Mouse (Mus musculus) left cerebral cortex, postnatal 14 days (tissue): ENCODE results near the gene Gm45618. TPM values are rescaled to one million over a fixed set of nuclear protein-coding genes. Genes with fewer than 3 reads are reported as not detected.
"Not testable (repeated sequence)": the region's sequence is repeated elsewhere in the genome, so short reads cannot be mapped to it uniquely, and the experiment has no call there.

Source experiments
- DNase-seq, 2 experiments: peaks; one replicate each; pipeline ENCODE4 v3.0.0; 2021 to 2022; ENCODE audit warnings: low spot score in 2 of 2, mixed read lengths in 1 of 2
- intact Hi-C: fragments of 180-260 bp; cut with DNase I; formaldehyde crosslinking; loops from one replicate; pipeline ENCODE4 v1.15.1; 2025
- long read RNA-seq, 2 experiments: library from polyadenylated mRNA; stranded (forward); transcript quantifications; one replicate each; pipeline ENCODE4 v2.0.0; 2021
- total RNA-seq, 2 experiments: library from RNA; stranded (reverse); gene quantifications; 2 replicates each; pipeline ENCODE4 v1.2.3; 2021

Gene Gm45618
- total RNA-seq, result not detected
- long read RNA-seq, experiment 1, result 0 reads
- long read RNA-seq, experiment 2, result 0 reads

DNA sequence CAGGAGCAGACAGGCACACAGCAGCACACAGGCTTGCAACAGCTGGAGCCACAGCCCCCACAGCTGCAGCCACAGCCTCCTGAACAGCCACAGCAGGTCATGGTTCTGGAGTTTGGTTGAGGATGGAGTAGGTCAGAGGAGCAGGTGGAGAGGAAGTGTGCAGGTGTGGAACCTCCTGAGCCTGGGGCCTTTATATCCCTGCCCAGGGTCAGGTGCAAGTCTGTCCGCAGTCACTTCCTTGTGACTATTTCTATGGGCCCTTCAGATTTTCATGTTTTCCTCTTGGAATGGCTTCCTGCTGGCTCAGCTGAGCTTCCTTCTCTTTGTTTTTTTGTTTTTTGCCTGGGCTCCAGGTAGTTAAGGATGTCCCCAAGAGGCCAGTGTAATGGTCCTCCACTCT is at the start of gene Gm45618:
Gene Gm45618 (minus strand): TSS at position 101 of the 400 bp plus-strand sequence.
- intact Hi-C loops, DNase-seq: not testable (repeated sequence)

DNA sequence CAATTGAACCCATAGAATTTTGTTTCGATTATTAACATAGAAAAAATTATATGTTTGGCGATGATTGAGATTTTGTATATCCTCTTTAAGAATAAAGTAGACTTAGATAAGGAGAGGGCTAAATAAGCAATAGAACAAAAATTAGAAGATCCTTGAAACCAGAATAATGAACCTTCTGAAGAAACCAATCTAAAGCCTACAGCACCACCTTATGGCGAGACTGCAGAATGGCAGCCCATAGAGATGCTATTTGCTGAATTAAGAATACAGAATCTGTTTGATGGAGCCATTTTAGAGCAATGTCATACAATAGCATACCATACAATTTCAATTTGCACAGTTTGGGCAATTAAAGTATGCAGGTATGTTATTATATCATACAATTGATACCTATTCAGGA is 49.3 kb upstream of the Gm45618 start:
- DNase-seq, result peak; percentile 15 to 21
- intact Hi-C loops, result no loop called here

DNA sequence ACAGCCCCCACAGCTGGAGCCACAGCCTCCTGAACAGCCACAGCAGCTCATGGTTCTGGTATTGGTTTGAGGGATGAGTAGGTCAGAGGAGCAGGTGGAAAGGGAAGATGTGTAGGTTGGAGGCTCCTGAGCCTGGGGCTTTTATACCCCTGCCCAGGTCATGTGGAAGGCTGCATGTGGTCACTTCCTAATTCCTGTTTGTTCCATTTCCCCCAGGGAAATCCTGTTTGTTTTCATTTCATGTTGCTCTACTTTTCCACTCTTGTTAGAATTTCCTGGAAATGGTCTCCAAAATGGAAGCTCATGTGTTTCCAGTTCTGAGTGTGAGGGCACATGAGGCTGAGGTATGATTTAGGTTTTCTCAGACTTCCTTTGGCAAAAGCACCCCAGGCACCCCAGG is 45.1 kb upstream of the Gm45618 start, which contains the start of gene Gm4553:
Gene Gm4553 (minus strand): TSS at position 101 of the 400 bp plus-strand sequence.
- intact Hi-C loops, result not testable (repeated sequence)

DNA sequence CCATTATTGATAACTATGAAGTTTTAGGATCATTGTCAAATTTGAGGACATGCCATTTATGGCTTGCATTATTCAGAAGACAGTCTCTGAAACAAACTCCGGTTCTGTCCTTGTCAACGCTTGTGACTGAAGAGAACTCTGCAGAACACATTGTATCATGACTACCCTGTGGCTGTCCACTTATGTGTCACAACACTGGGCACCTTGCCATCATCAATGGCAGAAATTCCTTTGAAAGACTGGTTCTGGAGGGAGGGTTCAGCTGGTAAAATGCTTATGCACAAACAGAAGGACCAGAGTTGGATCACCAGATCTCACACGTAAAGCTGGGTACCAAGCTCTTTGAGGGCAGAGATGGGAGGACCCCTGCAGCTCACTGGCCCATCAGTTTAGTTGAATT is 38.8 kb upstream of the Gm45618 start:
- intact Hi-C loops, result no loop called here
- DNase-seq, result no peak

More for the DNA sequence above, 45.1 kb upstream of the Gm45618 start, which contains the start of gene Gm4553:
- not testable (repeated sequence) for DNase-seq

DNA sequence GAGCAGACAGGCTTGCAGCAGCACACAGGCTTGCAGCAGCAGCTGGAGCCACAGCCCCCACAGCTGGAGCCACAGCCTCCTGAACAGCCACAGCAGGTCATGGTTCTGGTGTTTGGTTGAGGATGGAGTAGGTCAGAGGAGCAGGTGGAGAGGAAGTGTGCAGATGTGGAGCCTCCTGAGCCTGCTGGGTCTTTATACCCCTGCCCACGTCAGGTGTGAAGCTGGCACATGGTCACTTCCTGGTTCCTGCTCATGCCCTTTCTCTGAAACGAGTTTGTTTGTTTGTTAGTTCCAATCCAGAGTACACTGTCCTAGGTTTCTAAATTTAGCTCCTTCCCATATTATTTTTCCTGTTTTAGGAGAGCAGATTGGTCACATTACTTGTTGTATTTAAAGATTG is 36.5 kb upstream of the Gm45618 start, which contains the start of gene Gm29735:
Gene Gm29735 (minus strand): TSS at position 101 of the 400 bp plus-strand sequence.
- intact Hi-C loops, result not testable (repeated sequence)

DNA sequence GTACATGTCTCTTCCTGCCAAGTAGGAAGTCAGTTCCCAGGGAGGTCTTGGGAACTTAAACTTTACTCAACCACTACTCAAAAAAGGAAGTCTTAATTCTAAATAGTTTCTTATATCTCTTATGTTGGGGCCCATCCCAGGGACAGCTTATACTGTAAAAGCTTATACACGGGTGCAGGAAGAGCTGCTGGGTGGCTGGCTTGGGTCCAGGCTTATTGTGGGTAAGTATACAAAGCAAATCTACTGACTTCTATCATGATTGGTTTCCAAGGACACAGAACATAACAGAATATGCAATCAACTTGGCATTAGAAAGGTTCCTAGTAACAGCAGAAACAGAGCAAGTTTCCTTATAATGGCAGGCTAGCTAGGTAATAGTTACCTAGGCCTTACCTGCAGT is 34.8 kb upstream of the Gm45618 start:
- no peak for DNase-seq
- intact Hi-C loops, result no loop called here

More for the DNA sequence above, 36.5 kb upstream of the Gm45618 start, which contains the start of gene Gm29735:
- not testable (repeated sequence) for DNase-seq

DNA sequence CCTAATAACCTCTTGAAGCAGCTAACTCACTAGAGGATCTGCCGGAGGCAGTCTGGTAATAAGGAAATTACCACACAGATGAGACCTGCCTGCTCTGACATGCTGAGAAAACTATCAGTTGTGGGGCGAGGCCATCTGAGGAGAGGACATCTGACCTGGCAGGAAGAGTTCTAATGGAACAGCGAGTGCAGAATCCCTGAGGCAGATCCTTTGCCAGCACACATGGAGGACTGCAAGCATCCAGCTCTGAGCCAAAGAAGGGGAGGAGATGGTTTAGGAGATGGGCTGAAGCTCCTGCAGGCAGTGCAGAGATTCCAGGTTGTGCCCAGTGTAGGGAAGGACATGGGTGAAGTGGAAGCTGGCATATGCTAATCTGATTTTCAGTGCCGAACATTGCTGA is 31.7 kb upstream of the Gm45618 start:
- DNase-seq, result no peak

DNA sequence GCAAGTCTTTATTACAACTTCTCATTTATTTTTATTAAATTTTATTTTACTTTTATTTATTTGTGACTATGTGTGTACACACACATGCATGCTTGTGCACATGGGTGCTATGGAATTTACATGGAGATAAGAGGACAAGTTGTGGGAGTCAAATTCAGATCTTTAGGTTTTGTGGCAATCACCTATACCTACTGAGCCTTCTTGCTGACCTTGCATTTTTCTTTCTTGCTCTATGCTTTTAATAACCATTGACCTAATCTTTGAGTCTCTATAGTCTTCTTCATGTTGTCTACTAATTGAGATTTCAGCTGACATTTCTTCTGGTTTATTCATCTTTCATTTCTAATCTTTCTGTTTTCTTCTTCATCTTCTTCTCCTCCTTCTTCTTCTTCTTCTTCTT is 28.1 kb upstream of the Gm45618 start:
- intact Hi-C loops, result loop anchor here (10.0 kb wide), 1 partner anchor 96 kb away; the partner anchor contains the start of gene Gm40460
- no peak for DNase-seq

More for the DNA sequence above, 31.7 kb upstream of the Gm45618 start:
- intact Hi-C loops, result no loop called here

DNA sequence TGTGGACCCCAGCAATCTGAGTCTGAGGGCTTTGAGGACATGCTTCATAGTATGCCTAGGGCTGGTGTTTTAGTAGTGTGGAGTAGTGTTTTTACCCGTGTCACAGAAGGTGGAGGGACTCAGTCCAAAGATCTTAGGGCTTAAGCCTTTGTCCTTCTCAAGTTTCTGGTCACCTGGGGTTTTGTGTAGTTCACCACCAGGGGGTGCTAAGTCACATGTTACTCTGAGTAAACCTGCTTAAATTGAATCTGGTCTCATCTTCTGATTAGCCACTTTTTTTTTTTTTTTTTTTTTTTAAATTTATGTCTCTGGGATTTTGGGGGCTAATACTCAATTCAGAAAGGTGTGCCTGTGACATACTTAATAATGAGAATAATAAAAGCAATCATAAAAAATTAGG is 25.5 kb upstream of the Gm45618 start:
- DNase-seq, result peak; percentile 14 to 44
- intact Hi-C loops, result loop anchor here (10.0 kb wide), 1 partner anchor 99 kb away; the partner anchor contains the start of gene Gm40460

DNA sequence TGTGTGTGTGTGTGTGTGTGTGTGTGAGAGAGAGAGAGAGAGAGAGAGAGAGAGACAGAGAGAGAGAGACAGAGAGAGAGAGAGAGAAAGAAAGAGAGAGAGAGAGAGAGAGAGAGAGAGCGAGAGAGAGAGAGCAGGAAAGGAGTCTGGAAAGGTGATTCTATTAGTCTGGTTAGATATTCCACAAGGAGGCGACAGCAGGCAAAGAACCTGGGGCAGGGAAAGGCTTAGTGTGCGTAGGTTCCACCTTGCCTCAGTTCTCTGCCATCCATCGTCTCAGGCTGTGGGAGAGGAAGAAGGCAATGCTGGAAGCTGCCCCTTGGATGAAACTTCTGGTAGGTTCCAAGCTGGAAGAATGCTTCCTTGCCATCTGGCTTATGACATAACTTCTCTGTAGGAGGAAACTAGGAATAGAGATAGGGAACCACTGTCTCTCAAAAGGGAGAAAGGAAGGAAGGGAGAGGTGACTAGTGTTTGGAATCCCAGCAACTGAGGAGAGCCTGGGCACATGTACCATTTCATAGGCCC is 24.9 kb upstream of the Gm45618 start:
- peak in 1 of 2 experiments; percentile 14 for DNase-seq
- intact Hi-C loops, result loop anchor here (10.0 kb wide), 1 partner anchor 99 kb away; the partner anchor contains the start of gene Gm40460

DNA sequence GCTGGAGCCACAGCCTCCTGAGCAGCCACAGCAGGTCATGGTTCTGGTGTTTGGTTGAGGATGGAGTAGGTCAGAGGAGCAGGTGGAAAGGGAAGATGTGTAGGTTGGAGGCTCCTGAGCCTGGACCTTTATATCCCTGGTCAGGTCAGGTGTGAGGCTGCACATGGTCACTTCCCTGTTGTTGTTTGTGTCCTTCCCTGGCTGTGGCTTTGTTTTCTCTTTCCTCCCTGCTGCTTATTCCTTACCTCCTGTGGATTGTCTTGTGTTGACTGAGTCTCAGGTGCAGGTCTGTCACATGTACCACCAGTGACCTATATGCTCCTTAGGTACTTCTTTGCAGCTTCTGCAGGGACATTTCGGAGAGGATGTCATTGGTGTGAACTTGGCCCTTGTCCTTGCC is 24.0 kb upstream of the Gm45618 start, which contains the start of gene Gm45337:
Gene Gm45337 (minus strand): TSS at position 101 of the 400 bp plus-strand sequence.
- intact Hi-C loops, result loop anchor here (10.0 kb wide), 1 partner anchor 100 kb away; the partner anchor contains the start of gene Gm40460
- DNase-seq, result no peak

DNA sequence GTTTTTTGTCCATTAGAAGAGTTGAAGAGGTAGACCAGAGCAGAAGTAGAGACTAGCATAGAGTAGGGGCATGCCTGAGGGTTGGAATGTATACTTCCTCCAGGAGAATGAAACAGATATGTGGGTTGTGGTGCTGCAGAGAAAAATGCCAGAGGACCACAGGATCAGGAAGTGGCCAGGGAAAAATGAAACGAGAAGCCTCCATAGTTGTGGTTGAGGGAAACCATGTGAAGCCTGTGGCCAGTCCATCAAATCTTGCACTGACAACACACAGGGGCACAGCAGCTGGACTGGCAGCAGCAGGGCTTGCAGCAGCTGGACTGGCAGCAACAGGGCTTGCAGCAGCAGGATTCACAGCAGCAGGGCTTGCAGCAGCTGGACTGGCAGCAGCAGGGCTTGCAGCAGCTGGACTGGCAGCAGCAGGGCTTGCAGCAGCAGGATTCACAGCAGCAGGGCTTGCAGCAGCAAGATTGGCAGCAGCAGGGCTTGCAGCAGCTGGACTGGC is 23.0 kb upstream of the Gm45618 start:
- intact Hi-C loops, result loop anchor here (10.0 kb wide), 1 partner anchor 101 kb away; the partner anchor contains the start of gene Gm40460

DNA sequence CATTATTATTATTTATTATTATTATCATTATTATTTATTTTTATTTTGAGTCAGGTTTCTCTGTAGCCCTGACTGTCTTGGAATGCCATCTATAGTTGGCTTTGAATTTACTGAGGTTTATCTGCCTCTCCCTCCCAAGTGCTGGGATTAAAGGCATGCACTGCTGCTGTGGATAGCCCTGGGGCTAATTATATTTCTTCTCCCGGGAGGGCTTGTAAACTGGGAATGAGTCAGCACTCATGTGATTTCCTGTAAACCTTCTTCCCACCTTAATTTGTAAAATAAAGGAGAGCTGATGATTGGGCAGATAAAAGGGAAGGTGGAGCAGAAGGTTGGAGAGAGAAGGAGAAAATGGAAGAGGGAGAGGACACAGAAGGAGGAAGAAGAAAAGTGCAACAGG is 20.2 kb upstream of the Gm45618 start:
- no peak for DNase-seq
- intact Hi-C loops, result loop anchor here (10.0 kb wide), 1 partner anchor 104 kb away; the partner anchor contains the start of gene Gm40460

More for the DNA sequence above, 23.0 kb upstream of the Gm45618 start:
- not testable (repeated sequence) for DNase-seq

DNA sequence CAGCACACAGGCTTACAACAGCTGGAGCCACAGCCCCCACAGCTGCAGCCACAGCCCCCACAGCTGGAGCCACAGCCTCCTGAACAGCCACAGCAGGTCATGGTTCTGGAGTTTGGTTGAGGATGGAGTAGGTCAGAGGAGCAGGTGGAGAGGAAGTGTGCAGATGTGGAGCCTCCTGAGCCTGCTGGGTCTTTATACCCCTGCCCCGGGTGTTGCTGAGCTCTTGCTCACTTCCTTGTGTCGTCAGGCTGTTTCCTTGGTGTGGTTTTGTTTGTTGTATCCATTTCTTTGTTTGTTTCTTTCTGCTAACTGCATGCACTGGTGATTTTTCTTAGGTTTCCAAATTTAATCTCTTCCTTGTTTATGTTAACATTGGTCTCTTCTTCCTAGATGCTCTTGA is 15.4 kb upstream of the Gm45618 start, which contains the start of gene Gm39115:
Gene Gm39115 (minus strand): TSS at position 101 of the 400 bp plus-strand sequence.
- not testable (repeated sequence) for DNase-seq

DNA sequence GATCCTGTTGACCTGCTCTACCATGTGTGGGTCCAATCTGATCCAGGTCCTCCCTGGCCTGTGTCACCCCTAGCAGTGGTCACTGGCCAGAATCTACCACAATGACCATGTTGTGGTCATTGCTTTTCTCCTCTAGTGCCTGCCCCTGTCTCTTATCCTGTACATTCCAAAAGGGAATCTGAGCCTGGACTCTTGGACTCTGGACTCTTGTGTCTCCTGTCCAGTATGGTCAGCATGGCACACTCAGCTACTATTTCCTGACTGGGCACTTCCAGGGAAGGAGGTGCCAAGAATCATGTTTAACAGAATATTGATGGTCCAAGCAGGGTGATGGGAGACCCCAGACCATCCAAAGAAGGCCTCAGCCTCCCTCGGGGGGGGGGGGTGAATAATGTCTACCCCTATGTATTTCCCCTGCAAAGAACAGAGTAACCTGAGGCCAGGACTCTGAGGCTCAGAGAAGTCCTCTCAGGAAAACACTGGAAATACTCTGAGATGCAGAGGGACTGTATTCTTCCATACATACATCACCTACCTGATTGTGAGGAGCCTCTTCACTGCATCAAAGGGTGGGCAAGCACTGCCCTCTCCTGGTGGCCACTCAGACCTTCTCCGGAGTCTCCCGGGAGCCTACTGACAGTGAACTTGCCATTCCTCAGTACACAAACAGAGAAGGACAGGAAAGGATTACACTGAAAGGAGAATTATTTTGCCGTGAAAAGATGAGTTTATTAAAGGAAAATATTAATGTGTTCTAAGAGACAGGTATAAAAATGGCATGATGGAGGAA is 13.9 kb upstream of the Gm45618 start:
- peak; percentile 26 to 45 for DNase-seq
- intact Hi-C loops, result no loop called here

More for the DNA sequence above, 15.4 kb upstream of the Gm45618 start, which contains the start of gene Gm39115:
- intact Hi-C loops, result not testable (repeated sequence)

DNA sequence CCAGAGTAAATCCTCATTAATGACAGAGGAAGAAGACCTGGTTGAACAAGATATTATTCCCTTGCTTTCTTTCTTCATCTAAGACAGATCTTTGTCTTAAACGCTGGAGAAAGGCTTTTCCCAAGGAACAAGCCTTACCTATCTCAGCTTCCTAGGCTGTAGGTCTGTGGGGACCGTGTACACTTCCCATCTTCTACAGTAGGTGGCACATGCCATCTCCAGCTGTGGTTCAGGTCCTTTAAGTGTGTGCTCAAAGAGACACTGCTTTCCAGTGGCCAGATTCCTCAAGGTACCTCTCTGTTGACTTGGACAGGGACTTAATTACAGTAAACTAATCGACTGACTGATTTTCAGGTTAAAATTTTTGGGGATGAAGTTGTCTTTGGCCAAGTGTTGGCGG is 8.3 kb upstream of the Gm45618 start:
- intact Hi-C loops, result no loop called here
- DNase-seq, result no peak

DNA sequence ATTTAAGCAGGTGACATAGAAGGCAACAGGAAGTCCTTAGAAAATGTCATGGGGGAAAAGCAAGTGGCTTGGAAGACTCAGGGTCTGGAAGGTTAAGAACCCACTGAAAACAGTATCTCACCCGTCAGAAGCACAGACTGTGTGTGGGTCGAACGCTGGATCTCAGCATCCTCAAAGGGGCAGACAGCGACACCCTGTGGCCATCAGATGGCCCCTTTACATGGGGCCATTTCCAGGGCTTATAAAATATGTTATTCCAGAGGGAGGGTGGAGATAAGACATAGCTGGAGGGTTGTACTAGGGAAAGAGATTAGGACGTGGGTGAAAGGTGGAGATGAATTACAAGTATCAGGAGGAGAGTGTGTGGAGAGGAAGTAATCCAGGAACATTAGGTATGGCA is 897 bp downstream of the Gm45618 start:
- peak in 1 of 2 experiments; percentile 19 for DNase-seq
- intact Hi-C loops, result no loop called here

DNA sequence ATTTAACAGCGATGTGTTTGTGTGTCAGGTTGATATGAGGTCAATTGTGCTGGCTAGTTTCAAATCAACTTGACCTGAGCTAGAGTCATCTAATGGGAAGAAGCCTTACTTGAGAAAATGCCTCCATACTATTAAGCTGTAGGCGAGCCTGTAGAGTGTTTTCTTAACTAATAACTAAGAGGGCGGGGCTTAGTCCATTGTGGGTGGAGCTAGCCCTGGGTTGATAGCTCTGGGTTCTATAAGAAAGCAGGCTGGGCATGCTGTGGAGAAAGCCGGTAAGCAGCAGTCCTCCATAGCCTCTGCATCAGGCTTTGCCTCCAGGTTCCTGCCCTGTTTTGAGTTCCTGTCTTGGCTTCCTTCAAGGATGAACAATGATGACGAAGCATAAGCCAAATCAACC is 15.8 kb downstream of the Gm45618 start:
- intact Hi-C loops, result no loop called here
- no peak for DNase-seq

DNA sequence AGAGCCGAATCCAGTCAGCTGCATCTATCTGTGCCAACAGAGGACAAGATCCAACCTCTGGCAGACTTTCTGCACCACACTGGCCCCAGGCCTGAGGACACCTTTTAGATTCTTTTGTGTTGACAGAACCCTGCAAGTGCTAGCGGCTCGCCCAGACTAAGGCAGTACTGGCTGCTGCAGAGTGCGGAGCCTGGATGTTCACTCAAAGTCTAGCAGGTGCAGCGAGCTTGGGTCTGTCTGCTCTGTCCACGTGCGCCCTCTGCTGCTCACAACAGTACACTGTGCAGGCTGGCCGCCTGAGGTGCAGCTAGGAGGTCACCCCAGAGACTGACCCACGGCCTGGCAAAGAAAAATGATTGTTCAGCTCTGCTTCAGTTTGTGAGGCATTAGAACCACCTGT is 22.8 kb downstream of the Gm45618 start:
- intact Hi-C loops, result loop anchor here (2.0 kb wide), 3 partner anchors 23 to 139 kb away; no protein-coding TSS in a partner anchor
- peak; percentile 81 to 84 for DNase-seq
